Mouse (Mus musculus): ENCODE results near the gene Ccdc146. TPM values are rescaled to one million over a fixed set of nuclear protein-coding genes. Genes with fewer than 3 reads are reported as not detected.

Gene Ccdc146
- polyA plus RNA-seq, 1 experiment from 2014 or later: 0.06 TPM

GRCm38 (mm10) chr5:21245241-21245640 is 179.2 kb downstream of the Ccdc146 start:
- no peak for ATAC-seq
- Histone ChIP-seq H3K9me3 (ENCODE audit: low read length) (no peaks in the 10 kb centered on the region), H3K4me2 (ENCODE audit: low read depth, low read length) (no peak overlapping the region), H3K27me3 (ENCODE audit: insufficient read depth, low read length) (no peaks in the 10 kb centered on the region), H3K4me1 (ENCODE audit: insufficient read depth) (no peaks in the 10 kb centered on the region), H3K9ac (replicated peaks) (no peak overlapping the region), H3K36me3 (replicated peaks; ENCODE audit: insufficient read depth, low read length) (no peaks in the 10 kb centered on the region), H3K4me3 (ENCODE audit: low read depth, low read length) (no peak overlapping the region), H3K27ac (ENCODE audit: low read depth) (no peak overlapping the region)
- DNase-seq: no peak
- WGBS (ENCODE audit: insufficient replicate concordance): 79% methylated on average over 1 of the region's 1 CpGs
- no peak for TF ChIP-seq EP300 (IDR thresholded peaks at IDR 0.05; ENCODE audit: low read depth)
- TF ChIP-seq CTCF (IDR thresholded peaks at IDR 0.05; ENCODE audit: low read depth): no peak

GRCm38 (mm10) chr5:21244575-21244974 is 179.9 kb downstream of the Ccdc146 start:
- no peak overlapping the region for H3K4me3 ChIP-seq (ENCODE audit: low read depth, low read length)
- DNase-seq (no peak), ATAC-seq (no peak)
- H3K36me3 ChIP-seq (replicated peaks; ENCODE audit: insufficient read depth, low read length): no peaks in the 10 kb centered on the region
- H3K9me3 ChIP-seq (ENCODE audit: low read length): no peaks in the 10 kb centered on the region
- no peak for TF ChIP-seq EP300 (IDR thresholded peaks at IDR 0.05; ENCODE audit: low read depth)
- TF ChIP-seq CTCF (IDR thresholded peaks at IDR 0.05; ENCODE audit: low read depth): no peak
- no peak overlapping the region for H3K9ac ChIP-seq (replicated peaks)
- H3K27ac ChIP-seq (ENCODE audit: low read depth): no peak overlapping the region
- 77% methylated on average over 1 of the region's 1 CpGs for WGBS (ENCODE audit: insufficient replicate concordance)
- H3K27me3 ChIP-seq (ENCODE audit: insufficient read depth, low read length): no peaks in the 10 kb centered on the region
- H3K4me1 ChIP-seq (ENCODE audit: insufficient read depth): no peaks in the 10 kb centered on the region
- H3K4me2 ChIP-seq (ENCODE audit: low read depth, low read length): no peak overlapping the region

Other genes with a start within 250 kb of the Ccdc146 start
- 2.9 and 3.2 TPM in 2 replicates for gene Gsap, start 238.4 kb downstream of the Ccdc146 start, polyA plus RNA-seq (2015; fragmentation: Nextera tagmentation; extraction: Ambion mirVana)
- 3.2 and 3.5 TPM in 2 replicates for gene Fgl2, start 52.0 kb downstream of the Ccdc146 start, polyA plus RNA-seq (2015; fragmentation: Nextera tagmentation; extraction: Ambion mirVana)
- 2.7 and 3.0 TPM in 2 replicates for gene Fam185a, start 281 bp upstream of the Ccdc146 start, polyA plus RNA-seq (2015; fragmentation: Nextera tagmentation; extraction: Ambion mirVana)
- 0.81 and 0.99 TPM in 2 replicates for gene Lrrc17, start 118.9 kb upstream of the Ccdc146 start, polyA plus RNA-seq (2015; fragmentation: Nextera tagmentation; extraction: Ambion mirVana)
- gene Fbxl13, start 221.0 kb upstream of the Ccdc146 start, polyA plus RNA-seq (2015; fragmentation: Nextera tagmentation; extraction: Ambion mirVana): 0.05 and 0.09 TPM in 2 replicates
- 7.4 TPM in 2 replicates for gene Armc10, start 221.1 kb upstream of the Ccdc146 start, polyA plus RNA-seq (2015; fragmentation: Nextera tagmentation; extraction: Ambion mirVana)

Measured in liver, postnatal 0 days (tissue).